Mouse (Mus musculus) left cerebral cortex, adult 8-10 months (tissue): Measurements from ENCODE around the gene Trmt2a. TPM values are rescaled to one million over a fixed set of nuclear protein-coding genes. Genes with fewer than 3 reads are reported as not detected.
A peak's percentile ranks its signal among the peaks of the same experiment; 100 is the strongest.

ENCODE experiments used
- DNase-seq, 2 experiments: peaks; one replicate each; pipeline ENCODE4 v3.0.0; 2022; ENCODE audit warnings: low spot score in 2 of 2
- total RNA-seq, 4 experiments: library from RNA; stranded (reverse); gene quantifications; 2 replicates each; pipeline ENCODE4 v1.2.4; 2022

Trmt2a gene
- total RNA-seq, 4 experiments from 2014 or later, result 45.5 to 57.0 (median 48.8) TPM

- DNase-seq, result no peak
Observed at GRCm38 (mm10) chr16:18231047-18231446, 17.4 kb upstream of the Trmt2a start.

GRCm38 (mm10) chr16:18231451-18231850 lies 17.0 kb upstream of the Trmt2a start:
- DNase-seq, result no peak

GRCm38 (mm10) chr16:18233451-18233850 lies 15.0 kb upstream of the Trmt2a start:
- DNase-seq, result no peak

- DNase-seq, result peak in 1 of 2 experiments; percentile 55
Observed at GRCm38 (mm10) chr16:18233919-18234670, 14.4 kb upstream of the Trmt2a start.

- DNase-seq, result peak; percentile 67 to 73
Observed at GRCm38 (mm10) chr16:18234671-18235388, 13.6 kb upstream of the Trmt2a start, which contains the start of gene Zdhhc8. Zdhhc8 (minus strand) TSS chr16:18235136.

- DNase-seq, result peak in 1 of 2 experiments; percentile 66
Observed at GRCm38 (mm10) chr16:18235389-18236065, 13.0 kb upstream of the Trmt2a start.

- DNase-seq, result no peak
Observed at GRCm38 (mm10) chr16:18236676-18237501, 11.6 kb upstream of the Trmt2a start.

- no peak for DNase-seq
Observed at GRCm38 (mm10) chr16:18241581-18241980, 6.9 kb upstream of the Trmt2a start.

GRCm38 (mm10) chr16:18247521-18248399 lies 719 bp upstream of the Trmt2a start:
- no peak for DNase-seq

GRCm38 (mm10) chr16:18249364-18249967 lies 987 bp downstream of the Trmt2a start:
- peak; percentile 38 to 42 for DNase-seq

GRCm38 (mm10) chr16:18250231-18250630 lies 1.8 kb downstream of the Trmt2a start:
- DNase-seq, result no peak

- DNase-seq, result no peak
Observed at GRCm38 (mm10) chr16:18250828-18251790, 2.6 kb downstream of the Trmt2a start.

GRCm38 (mm10) chr16:18252736-18253135 lies 4.3 kb downstream of the Trmt2a start:
- DNase-seq, result no peak

- no peak for DNase-seq
Observed at GRCm38 (mm10) chr16:18253866-18254265, 5.4 kb downstream of the Trmt2a start.

GRCm38 (mm10) chr16:18258221-18258620 lies 9.7 kb downstream of the Trmt2a start, which contains the start of gene Gm49776:
Gm49776 (minus strand) TSS chr16:18258321.
- no peak for DNase-seq

- DNase-seq, result no peak
Observed at GRCm38 (mm10) chr16:18265024-18265423, 16.5 kb downstream of the Trmt2a start.

GRCm38 (mm10) chr16:18268182-18268581 lies 19.7 kb downstream of the Trmt2a start:
- no peak for DNase-seq

GRCm38 (mm10) chr16:18275166-18275565 lies 26.7 kb downstream of the Trmt2a start:
- DNase-seq, result no peak
